Mouse (Mus musculus) layer of hippocampus, postnatal 25 days (tissue): ENCODE results near the gene Hs3st1. TPM values are rescaled to one million over a fixed set of nuclear protein-coding genes. Genes with fewer than 3 reads are reported as not detected.

ENCODE experiments used
- DNase-seq, 2 experiments: peaks; one replicate each; pipeline ENCODE4 v3.0.0; 2022; ENCODE audit warnings: mixed read lengths in 2 of 2, low spot score in 1 of 2; ENCODE audit errors: extremely low spot score in 1 of 2
- total RNA-seq, 2 experiments: library from RNA; stranded (reverse); gene quantifications; 2 replicates each; pipeline ENCODE4 v1.2.3; 2021

The Hs3st1 gene
- total RNA-seq, 2 experiments from 2014 or later, result 25.3 to 29.2 TPM

DNA sequence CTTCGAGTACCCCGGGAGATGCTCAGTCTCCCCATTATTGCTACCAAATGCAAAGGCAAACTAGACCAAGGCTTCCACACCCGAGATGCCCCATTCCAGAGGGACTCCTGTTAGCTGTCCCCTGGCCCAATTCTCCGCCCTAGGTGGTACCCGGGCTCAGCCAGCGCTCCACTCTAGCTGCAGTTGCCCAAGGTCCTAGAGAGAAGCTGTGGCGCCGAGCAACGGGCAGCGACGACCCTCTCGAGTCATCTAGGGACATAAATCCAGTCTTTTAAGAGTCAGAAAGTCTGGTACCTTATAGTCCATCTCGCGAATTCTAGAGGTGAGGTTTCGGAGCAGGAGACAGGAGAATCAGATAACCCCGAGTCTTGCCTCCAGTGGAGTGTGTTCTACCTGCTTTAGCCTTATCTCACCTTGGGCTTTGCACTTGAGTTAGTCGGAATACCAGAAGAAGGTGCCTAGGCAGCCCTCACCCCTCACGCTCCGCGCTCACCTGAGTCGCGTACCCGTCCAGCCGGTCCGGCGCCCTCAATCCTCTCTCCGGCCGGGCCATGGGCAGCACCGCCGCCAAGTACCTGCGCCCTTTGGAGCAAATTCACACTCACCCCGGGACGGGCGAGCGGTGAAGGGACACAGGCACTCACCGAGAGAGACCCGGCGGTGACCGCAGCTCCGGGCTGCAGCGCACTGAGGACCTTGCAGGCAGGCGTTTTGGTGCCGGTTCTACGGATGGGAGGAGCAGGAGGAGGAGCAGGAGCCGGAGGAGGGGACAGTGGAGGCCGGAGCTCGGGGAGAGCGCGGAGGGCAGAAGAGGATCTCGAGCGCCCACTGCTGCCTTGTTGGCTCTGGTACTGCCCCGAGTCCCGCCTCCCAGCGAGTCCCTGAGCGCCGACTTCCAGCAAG, 111.1 kb downstream of the Hs3st1 start:
- DNase-seq, result peak; percentile 67 to 78

GRCm38 (mm10) chr5:39643260-39643923, 111.9 kb downstream of the Hs3st1 start:
- DNase-seq, result no peak

DNA sequence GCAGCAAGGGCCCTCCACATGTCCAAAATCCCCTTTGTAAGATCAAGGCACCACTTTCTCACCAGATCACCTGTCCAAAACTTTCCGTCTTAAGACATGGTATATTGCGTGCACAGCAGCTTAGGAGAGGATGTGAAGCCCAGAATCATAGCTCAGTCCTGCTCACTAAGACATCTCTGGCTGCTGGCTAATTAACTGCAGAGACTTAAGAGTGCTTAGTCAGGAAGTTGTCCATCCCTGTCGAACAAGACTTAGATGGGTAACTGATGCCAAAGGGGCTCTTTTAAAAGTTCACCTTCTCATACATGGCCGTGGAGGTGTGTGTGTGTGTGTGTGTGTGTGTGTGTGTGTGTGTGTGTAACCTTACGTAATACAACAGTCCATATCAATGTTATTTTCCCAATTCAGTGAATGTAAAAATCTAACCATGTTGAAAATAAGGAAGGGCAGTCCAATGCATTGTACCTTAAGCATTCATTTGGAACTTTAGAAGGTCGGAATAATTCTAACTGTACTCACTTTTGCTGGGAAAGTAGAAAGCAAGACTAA, 113.0 kb downstream of the Hs3st1 start:
- no peak for DNase-seq

- peak; percentile 57 to 86 for DNase-seq
Measured at GRCm38 (mm10) chr5:39639438-39640177, 115.7 kb downstream of the Hs3st1 start.

DNA sequence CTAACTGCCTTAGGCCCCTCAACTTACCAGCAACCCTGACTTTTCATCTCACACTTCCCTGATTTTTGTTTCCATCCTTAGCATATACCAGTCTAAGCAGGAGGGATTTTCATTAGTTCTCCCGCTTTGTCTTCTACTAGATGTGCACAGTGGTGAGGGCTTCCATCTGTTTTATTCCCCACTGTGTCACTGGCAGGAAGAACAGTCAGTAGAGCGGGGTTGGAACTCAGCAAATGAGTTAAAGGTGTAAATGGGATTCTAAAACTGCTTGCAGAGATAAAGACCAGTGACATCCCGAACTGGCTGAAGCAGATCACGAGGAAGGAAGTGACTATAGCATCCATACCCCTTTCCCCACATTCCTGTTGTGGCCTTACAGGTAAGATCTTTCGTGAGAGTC, 116.3 kb downstream of the Hs3st1 start:
- DNase-seq, result no peak

GRCm38 (mm10) chr5:39637874-39638273, 117.4 kb downstream of the Hs3st1 start:
- DNase-seq, result no peak

DNA sequence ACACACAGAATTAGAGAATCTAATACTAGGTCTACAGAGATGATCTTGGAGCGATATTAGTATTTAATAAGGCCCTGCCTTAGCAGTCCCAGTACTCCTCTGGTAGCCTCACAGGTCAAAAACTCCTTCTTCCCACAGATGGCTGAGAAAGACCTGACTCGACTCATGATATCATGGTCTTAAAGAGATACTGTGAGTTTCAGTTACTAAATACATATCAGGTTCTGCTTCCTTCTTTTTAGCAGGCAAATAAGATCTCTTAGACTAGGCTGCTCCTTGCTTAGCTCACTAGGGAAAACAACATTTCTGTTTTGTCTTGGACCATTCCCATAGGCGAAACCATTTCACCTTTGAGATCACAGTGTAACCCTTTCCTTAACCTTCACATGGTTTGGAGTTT, 119.2 kb downstream of the Hs3st1 start:
- no peak for DNase-seq

GRCm38 (mm10) chr5:39634300-39635047, 120.8 kb downstream of the Hs3st1 start:
- DNase-seq, result no peak

DNA sequence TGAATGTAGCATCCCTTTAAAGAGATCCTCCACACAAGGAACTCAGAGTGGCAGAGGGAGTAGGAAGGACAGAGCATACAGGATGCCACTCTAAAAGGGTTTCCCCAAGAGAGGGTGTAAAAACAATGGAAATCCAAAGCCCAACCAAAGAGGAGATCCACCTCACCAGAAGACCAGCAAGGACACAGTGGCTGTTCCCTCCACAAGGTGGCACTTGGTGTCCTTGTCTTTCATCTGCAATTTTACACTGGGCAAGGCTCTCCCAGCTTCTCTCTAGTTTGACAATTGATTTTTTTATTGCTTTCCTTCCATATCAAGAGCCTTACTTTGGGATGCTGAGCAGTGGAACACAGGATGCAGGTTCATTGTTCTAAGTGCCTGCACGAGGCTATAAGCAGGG, 122.1 kb downstream of the Hs3st1 start:
- DNase-seq, result no peak

DNA sequence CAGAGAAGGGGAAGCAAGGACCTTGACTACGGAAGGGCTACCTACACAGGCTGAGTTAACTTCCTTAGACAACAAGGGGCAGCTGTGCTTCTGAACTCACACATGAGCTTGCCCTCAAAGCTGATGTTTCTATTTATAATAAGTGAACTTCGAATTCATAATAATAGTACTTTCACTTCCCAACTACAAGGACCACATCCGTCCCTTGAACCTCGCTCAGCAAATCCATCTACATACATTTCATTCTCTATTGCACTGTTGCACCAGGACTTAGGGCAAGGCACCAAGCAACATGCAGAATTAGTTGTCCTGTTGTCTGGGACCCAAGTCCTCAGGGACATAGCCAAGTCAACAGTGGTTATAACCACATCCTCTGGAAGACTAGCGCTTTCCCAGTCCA, 124.4 kb downstream of the Hs3st1 start:
- DNase-seq, result no peak

DNA sequence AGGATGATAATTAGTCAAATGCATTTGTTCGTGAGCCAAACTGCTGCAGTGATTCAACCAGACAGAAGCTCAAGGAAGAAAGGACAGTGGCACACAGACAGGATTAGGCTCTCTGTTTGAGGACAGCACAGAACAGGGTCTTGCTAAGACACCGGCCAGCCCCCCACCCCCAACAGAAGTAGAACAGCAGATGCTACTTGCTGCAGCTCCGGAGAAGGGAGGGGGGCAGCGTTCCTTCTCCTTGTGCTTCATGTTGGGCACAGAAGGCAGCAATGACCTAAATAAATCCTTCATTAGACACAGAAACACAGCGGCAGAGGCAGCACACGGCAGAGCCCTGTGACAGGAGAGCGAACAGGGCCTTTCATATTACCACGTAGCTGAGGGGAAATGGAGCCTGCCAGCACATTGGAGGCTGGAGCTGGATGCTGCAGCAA, 130.2 kb downstream of the Hs3st1 start:
- no peak for DNase-seq

DNA sequence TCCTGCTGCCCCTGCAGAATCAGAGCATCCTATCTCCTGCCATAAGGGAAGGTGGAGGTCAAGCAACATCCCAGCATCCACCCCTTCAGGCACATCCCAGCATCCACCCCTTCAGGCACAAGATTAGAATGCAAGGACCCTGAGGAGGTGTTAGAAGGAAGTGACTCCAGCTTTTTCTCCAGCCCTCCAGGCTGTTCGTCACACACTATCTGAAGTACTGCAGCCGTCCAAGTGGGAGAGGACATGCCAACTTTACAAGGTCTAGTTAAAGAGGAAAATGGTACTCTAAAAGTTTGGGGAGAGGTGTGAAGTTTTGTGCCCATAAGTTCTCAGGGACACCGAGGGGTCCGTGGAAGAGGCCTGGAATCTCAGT, 131.1 kb downstream of the Hs3st1 start:
- DNase-seq, result no peak

DNA sequence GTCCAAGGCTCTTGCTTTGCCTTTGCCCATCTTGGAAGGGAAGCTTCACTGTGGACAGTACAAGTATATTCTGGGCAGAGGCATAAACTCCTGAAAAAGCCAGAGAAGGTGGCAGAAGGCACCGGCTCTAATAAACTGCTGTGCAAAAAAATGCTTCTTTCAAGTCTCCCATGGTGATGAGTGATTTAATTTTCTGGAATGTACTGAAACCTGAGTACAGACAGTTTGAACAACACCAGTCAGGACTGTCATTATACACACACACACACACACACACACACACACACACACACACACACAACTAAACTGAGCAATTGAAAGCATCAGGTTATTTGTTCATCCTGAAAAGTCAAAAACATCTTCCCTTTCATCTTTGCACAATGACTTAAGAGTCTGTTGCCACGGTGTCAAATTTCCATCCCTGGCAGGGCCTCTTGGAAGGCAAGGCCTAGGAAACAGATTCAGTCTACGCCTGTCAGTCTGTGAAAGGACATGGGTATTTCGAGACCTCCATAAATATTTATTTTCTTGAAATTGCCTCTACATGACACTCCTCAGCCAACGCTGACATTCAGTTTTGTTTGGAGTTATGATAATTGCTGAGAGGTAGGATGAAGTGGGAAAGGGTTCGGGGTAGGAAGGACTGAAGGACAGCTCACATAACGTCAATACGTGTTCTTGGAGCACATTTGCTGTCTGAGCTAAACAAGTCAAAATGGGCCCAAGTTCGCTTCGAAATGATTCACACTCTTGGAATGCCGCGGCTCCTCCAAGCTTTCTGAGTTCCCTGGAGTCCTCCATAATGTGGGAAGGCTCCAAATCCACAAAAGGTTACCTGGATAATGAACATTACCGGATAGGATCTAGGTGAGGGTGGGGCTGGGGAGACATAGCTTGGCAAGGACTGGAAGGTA, 131.7 kb downstream of the Hs3st1 start:
- no peak for DNase-seq

DNA sequence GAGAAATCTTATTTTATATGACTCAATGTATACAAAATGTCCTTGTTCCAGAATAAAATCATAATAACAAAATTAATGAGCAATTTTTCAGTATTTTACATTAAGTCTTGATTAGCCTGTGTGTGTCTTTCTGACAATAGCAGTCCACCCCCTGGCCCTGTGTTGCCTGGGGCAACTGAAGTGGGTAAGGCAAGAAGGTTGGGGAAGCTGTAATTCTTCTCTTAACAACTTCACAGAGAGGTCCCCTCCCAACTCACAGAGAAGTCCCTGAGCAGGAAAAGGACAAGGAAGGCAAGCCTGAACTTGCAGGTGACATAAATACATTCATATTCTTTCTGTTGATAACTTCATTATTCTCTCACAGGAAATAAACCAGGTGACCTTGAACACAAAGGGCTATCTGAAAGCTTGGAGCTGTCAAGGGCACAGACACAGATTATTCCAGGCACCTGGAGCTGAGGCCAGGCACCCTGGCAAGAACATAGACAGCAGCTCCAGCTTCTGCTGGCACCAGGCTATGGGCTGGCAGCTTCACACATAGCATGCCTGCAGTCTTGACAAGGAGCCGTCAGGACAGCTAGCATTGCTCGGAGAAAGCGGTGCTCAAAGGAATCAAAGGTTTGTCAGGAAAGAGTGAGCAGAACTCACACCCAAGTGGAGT, 134.9 kb downstream of the Hs3st1 start:
- no peak for DNase-seq

DNA sequence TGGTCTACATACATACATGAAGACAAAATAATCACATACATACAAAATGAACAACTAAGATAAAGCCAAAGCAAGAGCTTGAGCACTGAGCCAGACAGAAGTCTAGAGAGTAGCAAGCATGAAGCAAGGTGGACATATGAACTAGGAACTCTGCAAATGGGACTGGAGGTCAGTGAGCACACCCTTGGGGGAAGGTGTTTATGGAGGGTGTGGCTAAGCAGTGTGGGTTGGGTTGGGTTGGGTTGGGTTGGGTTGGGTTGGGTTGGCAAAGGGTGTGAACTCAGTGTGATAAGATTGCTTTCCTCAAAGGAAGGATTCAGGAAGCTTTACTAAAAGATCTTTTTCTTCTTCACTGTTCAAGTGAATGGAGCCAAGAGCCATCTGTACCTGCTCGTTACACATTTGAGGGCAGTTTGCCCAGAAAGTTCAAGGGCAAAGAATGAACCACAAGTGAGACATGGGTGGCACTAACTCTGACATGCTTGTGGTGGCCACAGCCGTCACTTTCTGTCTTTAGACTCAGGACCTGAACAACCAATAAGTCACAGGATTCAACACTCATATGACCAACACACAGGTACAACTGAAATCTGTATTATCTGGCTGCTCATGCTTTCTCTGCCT, 137.8 kb downstream of the Hs3st1 start:
- DNase-seq, result no peak

- no peak for DNase-seq
Measured at GRCm38 (mm10) chr5:39615202-39615601, 140.1 kb downstream of the Hs3st1 start.

DNA sequence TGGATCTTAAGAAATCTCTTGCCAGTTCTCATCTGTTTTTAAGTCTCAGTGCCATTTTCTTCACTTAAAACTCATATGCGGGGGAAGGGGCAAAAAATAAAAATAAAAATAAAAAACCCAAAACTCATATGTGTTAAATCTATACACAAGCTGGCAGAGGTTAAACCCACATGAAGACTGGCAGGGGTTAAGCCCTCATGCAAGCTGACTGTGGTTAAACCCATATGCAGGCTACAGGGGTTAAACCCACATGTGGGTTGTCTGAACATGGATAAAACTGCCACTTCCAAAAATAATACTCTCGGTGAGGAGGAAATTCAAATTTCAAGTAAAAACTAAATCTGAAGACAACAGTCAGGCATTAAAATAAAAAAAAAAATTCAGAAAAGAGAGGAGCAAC, 141.7 kb downstream of the Hs3st1 start:
- no peak for DNase-seq

GRCm38 (mm10) chr5:39612240-39612639, 143.0 kb downstream of the Hs3st1 start:
- DNase-seq, result no peak
